11 mouse cellular contexts compared by ENCODE assay signal in genomic region chr10:111503716-111504115, GRCm38 (mm10). TPM values are rescaled to one million over a fixed set of nuclear protein-coding genes. Genes with fewer than 3 reads are reported as not detected.
DNase-seq lines count a peak whose midpoint lies in the region; ATAC-seq and TF ChIP-seq lines count a peak whose summit lies in the region.
"Had no signal": no experiment of that assay in that cellular context is flagged by ENCODE, and none has a peak within 500 bp of the region (broad histone marks: within the 10 kb centered on the region; RNA-seq: fewer than 3 reads in every experiment).

No protein-coding gene starts in this region.

- no peak for TF ChIP-seq EP300 in CH12.LX (IDR thresholded peaks at IDR 0.05; ENCODE audit: low read length)

- H3K9ac ChIP-seq in heart, embryonic 11.5 days (ENCODE audit: low read depth, low read length): 0 out of 2 replicates have a peak overlapping the region, but pooled peaks have one; percentile 3
- no peak overlapping the region for H3K9ac ChIP-seq in kidney, embryonic 16.5 days (replicated peaks; ENCODE audit: low read length)
- H3K9ac ChIP-seq in CH12.LX (ENCODE audit: insufficient read depth, low read depth): no peak overlapping the region
- H3K9ac ChIP-seq in intestine, embryonic 15.5 days: no peak overlapping the region
- H3K9ac ChIP-seq in midbrain, postnatal 0 days (replicated peaks; ENCODE audit: low read length, poor library complexity, severe bottlenecking): no peak overlapping the region
- H3K9ac ChIP-seq: embryonic facial prominence, embryonic 12.5 days; hindbrain, embryonic 14.5 days; neural tube, embryonic 13.5 days had no signal

- H3K27me3 ChIP-seq in heart, embryonic 11.5 days (ENCODE audit: control insufficient read depth, insufficient read depth, low read length): no peaks in the 10 kb centered on the region
- no peaks in the 10 kb centered on the region for H3K27me3 ChIP-seq in kidney, embryonic 16.5 days (ENCODE audit: insufficient read depth, low read length)
- no peaks in the 10 kb centered on the region for H3K27me3 ChIP-seq in CH12.LX (replicated peaks)
- H3K27me3 ChIP-seq in intestine, embryonic 15.5 days (replicated peaks): no peaks in the 10 kb centered on the region
- H3K27me3 ChIP-seq in midbrain, postnatal 0 days (ENCODE audit: insufficient read depth, low read length): no peaks in the 10 kb centered on the region
- H3K27me3 ChIP-seq: embryonic facial prominence, embryonic 12.5 days; neural tube, embryonic 13.5 days had no signal

- no peak for ATAC-seq in heart, embryonic 11.5 days (replicated peaks; ENCODE audit: insufficient number of reproducible peaks, low FRiP score, low TSS enrichment)
- ATAC-seq in kidney, embryonic 16.5 days (ENCODE audit: low FRiP score, low TSS enrichment): no peak
- peak; percentile 5; the same call in 1 of the 2 replicates for ATAC-seq in intestine, embryonic 15.5 days
- no peak for ATAC-seq in midbrain, postnatal 0 days (ENCODE audit: low FRiP score)

- no peak overlapping the region for H3K27ac ChIP-seq in heart, embryonic 11.5 days (ENCODE audit: low read depth, low read length)
- H3K27ac ChIP-seq in kidney, embryonic 16.5 days (ENCODE audit: low read length): no peak overlapping the region
- H3K27ac ChIP-seq in CH12.LX (ENCODE audit: insufficient read depth, low read depth): no peak overlapping the region
- H3K27ac ChIP-seq in intestine, embryonic 15.5 days: no peak overlapping the region
- H3K27ac ChIP-seq in midbrain, postnatal 0 days (ENCODE audit: low read depth, low read length): no peak overlapping the region
- H3K27ac ChIP-seq: embryonic facial prominence, embryonic 12.5 days; forebrain, embryonic 10.5 days; hindbrain, embryonic 14.5 days; neural tube, embryonic 13.5 days had no signal

- dilution Hi-C loops in CH12.LX (cut with MboI; ENCODE audit: extremely low pct_ligation_motif_present, extremely low pct_unique_long_range_greater_than_20kb, low sequenced_read_pairs): no loop called here

- H3K9me3 ChIP-seq in heart, embryonic 11.5 days (replicated peaks; ENCODE audit: control insufficient read depth, low read length): no peaks in the 10 kb centered on the region
- H3K9me3 ChIP-seq in kidney, embryonic 16.5 days (ENCODE audit: low read length): no peaks in the 10 kb centered on the region
- H3K9me3 ChIP-seq in CH12.LX (replicated peaks; ENCODE audit: low read length): no peaks in the 10 kb centered on the region
- no peaks in the 10 kb centered on the region for H3K9me3 ChIP-seq in intestine, embryonic 15.5 days
- H3K9me3 ChIP-seq in midbrain, postnatal 0 days (ENCODE audit: low read length): no peaks in the 10 kb centered on the region
- H3K9me3 ChIP-seq: embryonic facial prominence, embryonic 12.5 days; forebrain, embryonic 10.5 days; neural tube, embryonic 13.5 days had no signal

- TF ChIP-seq CTCF in CH12.LX (conservative IDR thresholded peaks at IDR 0.05 in 1 of 2, IDR thresholded peaks at IDR 0.05 in 1 of 2; ENCODE audit: low read depth in 2 of 2, low read length in 2 of 2): no peak
- no peak for TF ChIP-seq CTCF in midbrain, postnatal 0 days (IDR thresholded peaks at IDR 0.05)

- in situ Hi-C loops in CH12.LX (cut with MboI; ENCODE audit: low pct_ligation_motif_present, low pct_unique_long_range_greater_than_20kb, low sequenced_read_pairs): loop anchor here (10.0 to 25.0 kb wide), 3 partner anchors 134 to 421 kb away; no protein-coding TSS in a partner anchor

- no peaks in the 10 kb centered on the region for H3K36me3 ChIP-seq in heart, embryonic 11.5 days (ENCODE audit: control insufficient read depth, insufficient read depth, low read length)
- H3K36me3 ChIP-seq in kidney, embryonic 16.5 days (ENCODE audit: insufficient read depth, low read length): no peaks in the 10 kb centered on the region
- H3K36me3 ChIP-seq in CH12.LX (replicated peaks in 1 of 2; ENCODE audit: control insufficient read depth in 1 of 2, insufficient read depth in 1 of 2, low read length in 1 of 2): peaks cover 0 to 2% of the 10 kb centered on the region in 2 experiments
- no peaks in the 10 kb centered on the region for H3K36me3 ChIP-seq in intestine, embryonic 15.5 days
- 0 out of 2 replicates have a peak, but pooled peaks cover 3% of the 10 kb centered on the region for H3K36me3 ChIP-seq in midbrain, postnatal 0 days (ENCODE audit: insufficient read depth, low read length)
- H3K36me3 ChIP-seq: embryonic facial prominence, embryonic 12.5 days had no signal

- H3K79me2 ChIP-seq in CH12.LX (replicated peaks; ENCODE audit: control insufficient read depth, extremely low read depth, insufficient read depth, poor library complexity, severe bottlenecking): peaks cover 13% of the 10 kb centered on the region

- TF ChIP-seq RAD21 in CH12.LX (IDR thresholded peaks at IDR 0.05; ENCODE audit: low read depth, low read length): no peak

- no peak overlapping the region for H3K4me3 ChIP-seq in heart, embryonic 11.5 days (ENCODE audit: low read depth, low read length)
- no peak overlapping the region for H3K4me3 ChIP-seq in kidney, embryonic 16.5 days (ENCODE audit: low read length)
- no peak overlapping the region for H3K4me3 ChIP-seq in CH12.LX (replicated peaks in 1 of 3; ENCODE audit: low read depth in 2 of 3, low read length in 2 of 3, poor library complexity in 1 of 3)
- H3K4me3 ChIP-seq in intestine, embryonic 15.5 days (replicated peaks): no peak overlapping the region
- H3K4me3 ChIP-seq in midbrain, postnatal 0 days (ENCODE audit: low read depth, low read length): no peak overlapping the region
- H3K4me3 ChIP-seq: embryonic facial prominence, embryonic 12.5 days; forebrain, embryonic 10.5 days; neural tube, embryonic 13.5 days had no signal

- H3K4me2 ChIP-seq in heart, embryonic 11.5 days: peak overlapping the region; percentile 27; the same call in 1 of the 2 replicates
- peak overlapping the region; percentile 13; the same call in 1 of the 2 replicates for H3K4me2 ChIP-seq in kidney, embryonic 16.5 days (replicated peaks; ENCODE audit: low read depth, low read length)
- no peak overlapping the region for H3K4me2 ChIP-seq in CH12.LX (ENCODE audit: insufficient read depth, low read depth, poor library complexity, severe bottlenecking)
- peak overlapping the region; percentile 34; the same call in 1 of the 2 replicates for H3K4me2 ChIP-seq in intestine, embryonic 15.5 days (replicated peaks)
- no peak overlapping the region for H3K4me2 ChIP-seq in midbrain, postnatal 0 days (ENCODE audit: low read depth, low read length, poor library complexity, severe bottlenecking)
- H3K4me2 ChIP-seq: embryonic facial prominence, embryonic 12.5 days; hindbrain, embryonic 14.5 days; neural tube, embryonic 13.5 days had no signal

- 20% methylated on average over 10 of the region's 10 CpGs for WGBS in heart, embryonic 11.5 days (ENCODE audit: insufficient replicate concordance)
- WGBS in kidney, embryonic 16.5 days: 9% methylated on average over 10 of the region's 10 CpGs
- WGBS in intestine, embryonic 15.5 days: 23% methylated on average over 10 of the region's 10 CpGs
- 47% methylated on average over 10 of the region's 10 CpGs for WGBS in midbrain, postnatal 0 days

- peaks cover 16% of the 10 kb centered on the region for H3K4me1 ChIP-seq in heart, embryonic 11.5 days (ENCODE audit: control insufficient read depth, insufficient read depth, low read length)
- H3K4me1 ChIP-seq in kidney, embryonic 16.5 days (ENCODE audit: insufficient read depth, low read length): peaks cover 30% of the 10 kb centered on the region
- peaks cover 7 to 37% of the 10 kb centered on the region in 2 experiments; a peak in 2 of 4 replicates for H3K4me1 ChIP-seq in CH12.LX (ENCODE audit: control insufficient read depth in 1 of 2, insufficient read depth in 2 of 2)
- peaks cover 10% of the 10 kb centered on the region; the same call in 1 of the 2 replicates for H3K4me1 ChIP-seq in intestine, embryonic 15.5 days (replicated peaks)
- no peaks in the 10 kb centered on the region for H3K4me1 ChIP-seq in midbrain, postnatal 0 days (ENCODE audit: insufficient read depth, low read length)

- TF ChIP-seq POLR2A in CH12.LX (IDR thresholded peaks at IDR 0.05; ENCODE audit: low read depth, low read length): no peak

- no peak for DNase-seq in heart, adult 9 months (ENCODE audit: low spot score in 2 of 2)
- DNase-seq in kidney, postnatal 4 days: no peak
- no peak for DNase-seq in CH12.LX (ENCODE audit: extremely low read depth)
- DNase-seq in midbrain, postnatal 0 days (ENCODE audit: low spot score): no peak

TF ChIP-seq in CH12.LX, 34 proteins besides CTCF, POLR2A, EP300 and RAD21:
- TF ChIP-seq ZNF384 (IDR thresholded peaks at IDR 0.05; ENCODE audit: low read depth, low read length) (peak; percentile 15; the same call in 1 of the 2 replicates), MAX (IDR thresholded peaks at IDR 0.05; ENCODE audit: low read length) (no peak), NELFE (IDR thresholded peaks at IDR 0.05; ENCODE audit: low read depth, low read length) (no peak), ETS1 (conservative IDR thresholded peaks at IDR 0.05; ENCODE audit: low read depth, low read length) (no peak), KAT2A (IDR thresholded peaks at IDR 0.05; ENCODE audit: insufficient replicate concordance, low read length) (no peak), MAFK (IDR thresholded peaks at IDR 0.05; ENCODE audit: insufficient replicate concordance, low read length) (no peak)
TF ChIP-seq in CH12.LX: peak in this region for 1.

RNA-seq across cellular contexts. Expression of gene Phlda1, which starts 2.4 kb away (rescaled TPM):
- 20.9 and 22.2 TPM in 2 replicates for polyA plus RNA-seq in heart, embryonic 11.5 days (2014; fragmentation: Nextera tagmentation; extraction: Ambion mirVana)
- 27.3 and 36.6 TPM in 2 replicates for polyA plus RNA-seq in kidney, embryonic 16.5 days (2015; fragmentation: Nextera tagmentation; extraction: Ambion mirVana)
- total RNA-seq in CH12.LX (2012; rRNA removed): 1.9 and 2.5 TPM in 2 replicates
- 0.99 and 2.1 TPM in 2 replicates for total RNA-seq in CH12.LX (2014; rRNA removed)
- 7.0 and 11.6 TPM in 2 replicates for polyA plus RNA-seq in CH12.LX (2012; ENCODE audit: insufficient read length, low read depth)
- polyA plus RNA-seq in intestine, embryonic 15.5 days (2015; fragmentation: Nextera tagmentation; extraction: Ambion mirVana): 38.6 and 43.2 TPM in 2 replicates
- total RNA-seq in midbrain, postnatal 0 days (2014; rRNA removed): 6.8 and 7.0 TPM in 2 replicates
- polyA plus RNA-seq in midbrain, postnatal 0 days (2015; fragmentation: Nextera tagmentation; extraction: Ambion mirVana): 32.6 and 32.9 TPM in 2 replicates

RNA-seq across cellular contexts. Expression of gene Nap1l1, which starts 30.7 kb away (rescaled TPM):
- 202 and 207 TPM in 2 replicates for polyA plus RNA-seq in heart, embryonic 11.5 days (2014; fragmentation: Nextera tagmentation; extraction: Ambion mirVana)
- 203 and 209 TPM in 2 replicates for polyA plus RNA-seq in kidney, embryonic 16.5 days (2015; fragmentation: Nextera tagmentation; extraction: Ambion mirVana)
- total RNA-seq in CH12.LX (2012; rRNA removed): 196 and 231 TPM in 2 replicates
- total RNA-seq in CH12.LX (2014; rRNA removed): 360 and 392 TPM in 2 replicates
- polyA plus RNA-seq in CH12.LX (2012; ENCODE audit: insufficient read length, low read depth): 1,279 and 1,342 TPM in 2 replicates
- 168 and 196 TPM in 2 replicates for polyA plus RNA-seq in intestine, embryonic 15.5 days (2015; fragmentation: Nextera tagmentation; extraction: Ambion mirVana)
- total RNA-seq in midbrain, postnatal 0 days (2014; rRNA removed): 57.1 and 83.3 TPM in 2 replicates
- 160 and 171 TPM in 2 replicates for polyA plus RNA-seq in midbrain, postnatal 0 days (2015; fragmentation: Nextera tagmentation; extraction: Ambion mirVana)

Comparison
In these comparisons a context has a peak if more than half of its experiments do, and no peak if none do; other contexts are left out.
1. H3K4me2 ChIP-seq: peak in heart, embryonic 11.5 days (single experiment), kidney, embryonic 16.5 days (single experiment) and intestine, embryonic 15.5 days (single experiment); none in CH12.LX (single experiment) and midbrain, postnatal 0 days (single experiment).